Comparison of ENCODE assay signal across 7 mouse cellular contexts in the genomic region with DNA sequence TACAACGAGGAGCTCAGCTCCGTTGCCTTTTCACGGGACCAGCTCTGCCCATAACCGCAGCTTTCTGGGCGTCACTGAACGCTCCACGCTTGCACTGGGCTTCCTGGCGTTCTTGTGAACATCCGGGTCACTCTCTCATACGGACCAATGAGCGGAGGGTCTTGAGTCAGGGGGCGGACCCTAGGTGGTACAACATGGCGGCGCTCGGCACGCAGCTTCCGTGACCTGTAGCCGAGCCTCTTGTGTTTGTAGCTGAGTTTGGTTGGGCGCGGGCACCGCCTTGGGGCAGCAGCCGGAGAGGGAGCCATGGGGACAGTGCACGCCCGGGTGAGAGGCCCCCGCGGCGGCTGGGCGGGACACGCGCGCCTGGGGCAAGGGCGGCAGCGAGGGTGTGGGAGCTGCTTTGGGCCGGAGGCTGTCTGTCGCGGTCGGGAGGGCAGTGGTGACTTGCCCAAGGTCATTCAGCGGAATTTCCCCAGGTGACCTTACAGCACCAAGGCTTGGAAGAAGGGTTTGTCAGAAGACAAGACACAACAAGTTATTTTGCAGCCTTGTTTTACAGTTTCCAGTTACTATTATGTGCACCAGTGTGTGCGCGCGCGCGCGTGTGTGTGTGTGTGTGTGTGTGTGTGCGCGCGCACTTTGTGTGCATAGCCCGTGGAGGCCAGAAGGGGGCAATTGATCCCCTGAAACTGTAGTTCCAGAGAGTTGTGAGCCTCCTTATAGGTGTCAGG. TPM values are rescaled to one million over a fixed set of nuclear protein-coding genes. Genes with fewer than 3 reads are reported as not detected.
DNase-seq lines count a peak whose midpoint lies in the region; ATAC-seq and TF ChIP-seq lines count a peak whose summit lies in the region.

A gene (plus strand): TSS at position 184 of the 734 bp plus-strand sequence.

- peaks cover 28% of the 10 kb centered on the region for H3K36me3 ChIP-seq in embryonic facial prominence, embryonic 10.5 days (replicated peaks)
- H3K36me3 ChIP-seq in intestine, postnatal 0 days (ENCODE audit: control insufficient read depth, insufficient read depth), result peaks cover 21% of the 10 kb centered on the region
- H3K36me3 ChIP-seq in midbrain, embryonic 12.5 days, result peaks cover 21% of the 10 kb centered on the region
- H3K36me3 ChIP-seq in small intestine, adult 2 months (ENCODE audit: control insufficient read depth, insufficient read depth, low read length), result peaks cover 13% of the 10 kb centered on the region

- peak; percentile 93 for DNase-seq in adrenal gland, postnatal 10 days
- peak; percentile 94 for DNase-seq in embryonic facial prominence, embryonic 10.5 days (ENCODE audit: low spot score)
- DNase-seq in gonadal fat pad, adult 2 months (ENCODE audit: low read depth), result peak; percentile 63
- peak; percentile 92 for DNase-seq in left cerebral cortex, postnatal 4 days

- peak within 1 kb of the TSS; percentile 89 for H3K9ac ChIP-seq in intestine, postnatal 0 days (ENCODE audit: low read depth, low read length)
- H3K9ac ChIP-seq in midbrain, embryonic 12.5 days (replicated peaks), result peak within 1 kb of the TSS; percentile 78

- H3K4me3 ChIP-seq in embryonic facial prominence, embryonic 10.5 days, result peak within 1 kb of the TSS; percentile 99
- H3K4me3 ChIP-seq in intestine, postnatal 0 days (ENCODE audit: low read depth, low read length), result peak within 1 kb of the TSS; percentile 82
- H3K4me3 ChIP-seq in midbrain, embryonic 12.5 days, result peak within 1 kb of the TSS; percentile 98
- H3K4me3 ChIP-seq in small intestine, adult 2 months (ENCODE audit: low read depth, low read length), result peak within 1 kb of the TSS; percentile 84

- TF ChIP-seq POLR2A in small intestine, adult 2 months (IDR thresholded peaks at IDR 0.05; ENCODE audit: low read depth, low read length), result peak; percentile 53; the same call in 1 of the 2 replicates

- peaks cover 25% of the 10 kb centered on the region for H3K4me1 ChIP-seq in embryonic facial prominence, embryonic 10.5 days
- H3K4me1 ChIP-seq in intestine, postnatal 0 days (replicated peaks; ENCODE audit: control insufficient read depth, insufficient read depth, low read length), result peaks cover 9% of the 10 kb centered on the region; the same call in 1 of the 2 replicates
- H3K4me1 ChIP-seq in midbrain, embryonic 12.5 days, result peaks cover 14% of the 10 kb centered on the region
- no peaks in the 10 kb centered on the region; the same call in 1 of the 2 replicates for H3K4me1 ChIP-seq in small intestine, adult 2 months (ENCODE audit: control insufficient read depth, insufficient read depth, insufficient read length, low read length)

- H3K27ac ChIP-seq in embryonic facial prominence, embryonic 10.5 days (replicated peaks), result peak within 1 kb of the TSS; percentile 95
- H3K27ac ChIP-seq in intestine, postnatal 0 days (ENCODE audit: low read depth, low read length), result peak within 1 kb of the TSS; percentile 94
- H3K27ac ChIP-seq in midbrain, embryonic 12.5 days (replicated peaks), result peak within 1 kb of the TSS; percentile 83
- H3K27ac ChIP-seq in small intestine, adult 2 months (ENCODE audit: insufficient read depth, low read depth, low read length), result peak within 1 kb of the TSS; percentile 76

- peak; percentile 53 for TF ChIP-seq CTCF in intestine, postnatal 0 days (IDR thresholded peaks at IDR 0.05; ENCODE audit: low read depth)
- TF ChIP-seq CTCF in small intestine, adult 2 months (IDR thresholded peaks at IDR 0.05; ENCODE audit: extremely low read depth, insufficient read length, insufficient replicate concordance, low read depth, low read length), result peak; percentile 32; the same call in 1 of the 2 replicates

- no peaks in the 10 kb centered on the region for H3K27me3 ChIP-seq in embryonic facial prominence, embryonic 10.5 days (replicated peaks; ENCODE audit: low read depth, poor library complexity, severe bottlenecking)
- no peaks in the 10 kb centered on the region for H3K27me3 ChIP-seq in intestine, postnatal 0 days (replicated peaks; ENCODE audit: control insufficient read depth, insufficient read depth, low read length)
- no peaks in the 10 kb centered on the region for H3K27me3 ChIP-seq in midbrain, embryonic 12.5 days
- no peaks in the 10 kb centered on the region for H3K27me3 ChIP-seq in small intestine, adult 2 months (ENCODE audit: control insufficient read depth, insufficient read depth, low read length)

- no peaks in the 10 kb centered on the region for H3K9me3 ChIP-seq in embryonic facial prominence, embryonic 10.5 days
- H3K9me3 ChIP-seq in intestine, postnatal 0 days (ENCODE audit: control insufficient read depth), result no peaks in the 10 kb centered on the region
- H3K9me3 ChIP-seq in midbrain, embryonic 12.5 days, result no peaks in the 10 kb centered on the region

- ATAC-seq in intestine, postnatal 0 days, result peak; percentile 98
- ATAC-seq in midbrain, embryonic 12.5 days (ENCODE audit: low FRiP score, low read depth), result peak; percentile 98

- H3K4me2 ChIP-seq in intestine, postnatal 0 days (replicated peaks; ENCODE audit: low read depth), result peak within 1 kb of the TSS; percentile 77
- peak within 1 kb of the TSS; percentile 75 for H3K4me2 ChIP-seq in midbrain, embryonic 12.5 days (replicated peaks)

- intact Hi-C loops in left cerebral cortex, postnatal 4 days (cut with DNase I), result no loop called here

- WGBS in embryonic facial prominence, embryonic 10.5 days, result 5% methylated on average over 48 of the region's 48 CpGs
- 4% methylated on average over 48 of the region's 48 CpGs for WGBS in intestine, postnatal 0 days
- WGBS in midbrain, embryonic 12.5 days, result 3% methylated on average over 48 of the region's 48 CpGs
- WGBS in small intestine, adult 2 months, result 5% methylated on average over 48 of the region's 48 CpGs

RNA-seq across cellular contexts. Expression of the gene that starts here (rescaled TPM):
- total RNA-seq in adrenal gland, postnatal 10 days (2021), result 100 to 1,000 TPM; 240 to 293 TPM
- 113 TPM in 2 replicates for polyA plus RNA-seq in embryonic facial prominence, embryonic 10.5 days (2016; fragmentation: Nextera tagmentation; extraction: Ambion mirVana)
- 10.7 and 12.5 TPM in 2 replicates for polyA plus RNA-seq in gonadal fat pad, adult 2 months (2012; rRNA removed)
- 104 and 110 TPM in 2 replicates for polyA plus RNA-seq in intestine, postnatal 0 days (2015; fragmentation: Nextera tagmentation; extraction: Ambion mirVana)
- 10 to 100 TPM; 91.1 to 93.9 TPM for total RNA-seq in left cerebral cortex, postnatal 4 days (2021)
- 86.8 and 99.4 TPM in 2 replicates for polyA plus RNA-seq in midbrain, embryonic 12.5 days (2016; fragmentation: Nextera tagmentation; extraction: Ambion mirVana)
- polyA plus RNA-seq in small intestine, adult 2 months (2012; rRNA removed), result 8.6 and 13.1 TPM in 2 replicates

Comparison
In these comparisons a context has a peak if more than half of its experiments do, and no peak if none do; other contexts are left out.
1. Peak in every context shown above with its lines: DNase-seq, ATAC-seq, H3K4me3 ChIP-seq and H3K27ac ChIP-seq.